Mouse (Mus musculus): ENCODE results near the gene Sox5. TPM values are rescaled to one million over a fixed set of nuclear protein-coding genes. Genes with fewer than 3 reads are reported as not detected.
"Not testable (repeated sequence)": the region's sequence is repeated elsewhere in the genome, so short reads cannot be mapped to it uniquely, and the experiment has no call there.

Sox5 gene
- total and polyA plus RNA-seq, 2 experiments from 2014 or later: 2.1 to 3.2 TPM

- H3K27me3 ChIP-seq (ENCODE audit: control insufficient read depth, insufficient read depth, low read length): no peaks in the 10 kb centered on the region; the same call in 1 of the 2 replicates
- ATAC-seq (ENCODE audit: insufficient read depth, low read depth): no peak
- H3K36me3 ChIP-seq (replicated peaks; ENCODE audit: control insufficient read depth, insufficient read depth, low read length): no peaks in the 10 kb centered on the region
- H3K9me3 ChIP-seq (replicated peaks; ENCODE audit: control insufficient read depth, low read length): no peaks in the 10 kb centered on the region
- no peak overlapping the region for H3K4me3 ChIP-seq (ENCODE audit: low read depth, low read length)
- no peak overlapping the region for H3K4me2 ChIP-seq (ENCODE audit: low read depth, low read length)
- WGBS: 62% methylated on average over 12 of the region's 12 CpGs
- H3K9ac ChIP-seq (replicated peaks; ENCODE audit: low read depth, low read length): no peak overlapping the region
- no peaks in the 10 kb centered on the region for H3K4me1 ChIP-seq (ENCODE audit: control insufficient read depth, insufficient read depth)
- TF ChIP-seq EP300 (IDR thresholded peaks at IDR 0.05; ENCODE audit: low read depth) (no peak), CTCF (IDR thresholded peaks at IDR 0.05; ENCODE audit: low read depth) (no peak)
- H3K27ac ChIP-seq (ENCODE audit: low read depth): no peak overlapping the region
- DNase-seq (ENCODE audit: low spot score): no peak
Measured at GRCm38 (mm10) chr6:144203013-144203412, 578.8 kb downstream of the Sox5 start.

GRCm38 (mm10) chr6:144201402-144202040, 580.3 kb downstream of the Sox5 start:
- Histone ChIP-seq H3K4me1 (ENCODE audit: control insufficient read depth, insufficient read depth) (no peaks in the 10 kb centered on the region), H3K36me3 (replicated peaks; ENCODE audit: control insufficient read depth, insufficient read depth, low read length) (no peaks in the 10 kb centered on the region), H3K9me3 (replicated peaks; ENCODE audit: control insufficient read depth, low read length) (no peaks in the 10 kb centered on the region), H3K4me3 (ENCODE audit: low read depth, low read length) (no peak overlapping the region), H3K9ac (replicated peaks; ENCODE audit: low read depth, low read length) (no peak overlapping the region), H3K27ac (ENCODE audit: low read depth) (no peak overlapping the region), H3K4me2 (ENCODE audit: low read depth, low read length) (no peak overlapping the region), H3K27me3 (ENCODE audit: control insufficient read depth, insufficient read depth, low read length) (no peaks in the 10 kb centered on the region; the same call in 1 of the 2 replicates)
- ATAC-seq (ENCODE audit: insufficient read depth, low read depth) (no peak), DNase-seq (ENCODE audit: low spot score) (no peak)
- WGBS: 83% methylated on average over 5 of the region's 5 CpGs
- TF ChIP-seq CTCF (IDR thresholded peaks at IDR 0.05; ENCODE audit: low read depth): no peak
- no peak for TF ChIP-seq EP300 (IDR thresholded peaks at IDR 0.05; ENCODE audit: low read depth)

- ATAC-seq (ENCODE audit: insufficient read depth, low read depth): no peak
- Histone ChIP-seq H3K4me2 (ENCODE audit: low read depth, low read length) (no peak overlapping the region), H3K4me3 (ENCODE audit: low read depth, low read length) (no peak overlapping the region), H3K27me3 (ENCODE audit: control insufficient read depth, insufficient read depth, low read length) (no peaks in the 10 kb centered on the region), H3K27ac (ENCODE audit: low read depth) (no peak overlapping the region), H3K36me3 (replicated peaks; ENCODE audit: control insufficient read depth, insufficient read depth, low read length) (no peaks in the 10 kb centered on the region), H3K4me1 (ENCODE audit: control insufficient read depth, insufficient read depth) (no peaks in the 10 kb centered on the region), H3K9ac (replicated peaks; ENCODE audit: low read depth, low read length) (no peak overlapping the region), H3K9me3 (replicated peaks; ENCODE audit: control insufficient read depth, low read length) (no peaks in the 10 kb centered on the region)
- TF ChIP-seq CTCF (IDR thresholded peaks at IDR 0.05; ENCODE audit: low read depth) (no peak), EP300 (IDR thresholded peaks at IDR 0.05; ENCODE audit: low read depth) (no peak)
- DNase-seq (ENCODE audit: low spot score): no peak
- WGBS: 82% methylated on average over 16 of the region's 16 CpGs
Measured at GRCm38 (mm10) chr6:144197209-144198119, 584.3 kb downstream of the Sox5 start.

DNA sequence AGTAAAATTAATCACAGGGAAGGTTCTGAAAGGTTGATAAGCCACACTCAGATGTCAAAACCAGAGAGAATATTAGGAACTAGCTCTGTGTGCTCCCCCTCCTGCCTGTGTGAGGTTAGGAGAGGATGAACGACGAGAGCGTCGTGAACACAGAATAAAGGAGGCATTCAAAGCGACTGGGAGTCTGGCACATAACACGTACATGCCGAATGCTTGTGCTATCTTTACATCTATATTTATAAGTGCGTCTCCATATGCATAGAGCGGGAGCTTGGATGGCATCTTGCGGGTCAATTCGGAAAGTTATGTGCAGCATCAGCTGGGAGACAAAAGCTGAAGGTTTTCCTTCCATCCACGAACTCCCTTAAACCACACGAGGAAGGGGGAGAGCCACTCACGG, 585.8 kb downstream of the Sox5 start:
- Histone ChIP-seq H3K9me3 (replicated peaks; ENCODE audit: control insufficient read depth, low read length) (no peaks in the 10 kb centered on the region), H3K4me3 (ENCODE audit: low read depth, low read length) (no peak overlapping the region), H3K9ac (replicated peaks; ENCODE audit: low read depth, low read length) (no peak overlapping the region), H3K36me3 (replicated peaks; ENCODE audit: control insufficient read depth, insufficient read depth, low read length) (no peaks in the 10 kb centered on the region), H3K27ac (ENCODE audit: low read depth) (no peak overlapping the region), H3K4me1 (ENCODE audit: control insufficient read depth, insufficient read depth) (no peaks in the 10 kb centered on the region), H3K27me3 (ENCODE audit: control insufficient read depth, insufficient read depth, low read length) (no peaks in the 10 kb centered on the region), H3K4me2 (ENCODE audit: low read depth, low read length) (no peak overlapping the region)
- DNase-seq (ENCODE audit: low spot score): no peak
- TF ChIP-seq CTCF (IDR thresholded peaks at IDR 0.05; ENCODE audit: low read depth) (no peak), EP300 (IDR thresholded peaks at IDR 0.05; ENCODE audit: low read depth) (no peak)
- no peak for ATAC-seq (ENCODE audit: insufficient read depth, low read depth)
- 79% methylated on average over 14 of the region's 14 CpGs for WGBS

DNA sequence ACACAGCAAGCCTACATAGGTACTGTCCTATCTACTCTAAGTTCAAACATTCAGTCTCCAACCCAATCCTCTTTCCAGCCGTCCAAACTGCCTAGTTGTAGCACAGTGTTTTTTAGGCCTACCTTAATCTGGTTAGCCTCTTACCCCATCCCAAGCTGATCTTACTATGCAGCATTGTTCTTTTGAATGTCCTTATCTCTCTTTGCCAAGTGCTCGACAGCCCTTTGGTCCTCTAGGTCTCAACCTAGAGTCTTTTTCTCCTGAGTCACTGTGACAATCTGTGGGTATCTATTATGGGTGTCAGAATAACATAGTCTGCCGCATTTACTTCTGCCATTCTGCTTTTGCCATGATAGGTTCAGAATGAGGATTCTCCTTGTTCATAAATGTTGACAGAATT, 598.7 kb downstream of the Sox5 start:
- Histone ChIP-seq H3K4me2 (ENCODE audit: low read depth, low read length) (no peak overlapping the region), H3K4me1 (ENCODE audit: control insufficient read depth, insufficient read depth) (no peaks in the 10 kb centered on the region), H3K27me3 (ENCODE audit: control insufficient read depth, insufficient read depth, low read length) (no peaks in the 10 kb centered on the region), H3K4me3 (ENCODE audit: low read depth, low read length) (no peak overlapping the region), H3K36me3 (replicated peaks; ENCODE audit: control insufficient read depth, insufficient read depth, low read length) (no peaks in the 10 kb centered on the region), H3K9me3 (replicated peaks; ENCODE audit: control insufficient read depth, low read length) (no peaks in the 10 kb centered on the region), H3K27ac (ENCODE audit: low read depth) (no peak overlapping the region), H3K9ac (replicated peaks; ENCODE audit: low read depth, low read length) (no peak overlapping the region)
- DNase-seq (ENCODE audit: low spot score) (no peak), ATAC-seq (ENCODE audit: insufficient read depth, low read depth) (no peak)
- no peak for TF ChIP-seq EP300 (IDR thresholded peaks at IDR 0.05; ENCODE audit: low read depth)
- no peak for TF ChIP-seq CTCF (IDR thresholded peaks at IDR 0.05; ENCODE audit: low read depth)
- WGBS: 55% methylated on average over 3 of the region's 3 CpGs

DNA sequence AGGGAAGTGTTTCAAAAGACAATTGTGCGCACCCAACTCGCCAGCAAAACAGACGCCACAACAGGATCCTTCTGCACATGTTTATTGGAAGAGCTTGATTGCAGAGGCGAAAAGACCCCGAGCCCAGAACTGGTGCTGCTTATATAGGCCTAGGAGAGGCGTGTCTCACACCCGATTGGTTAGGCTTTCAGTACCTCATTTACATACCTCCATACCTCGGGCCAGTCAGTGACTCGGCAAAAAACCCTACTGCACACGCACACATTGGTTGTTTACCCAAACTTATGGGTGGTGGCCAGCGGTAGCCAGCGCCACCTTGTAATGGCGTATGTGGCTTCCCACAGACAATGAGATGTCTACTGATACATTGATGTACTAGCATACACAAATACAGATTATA, 599.3 kb downstream of the Sox5 start:
- not testable (repeated sequence) for H3K4me3 ChIP-seq (ENCODE audit: low read depth, low read length); H3K4me2 ChIP-seq (ENCODE audit: low read depth, low read length); DNase-seq (ENCODE audit: low spot score); H3K9ac ChIP-seq (replicated peaks; ENCODE audit: low read depth, low read length); H3K36me3 ChIP-seq (replicated peaks; ENCODE audit: control insufficient read depth, insufficient read depth, low read length); ATAC-seq (ENCODE audit: insufficient read depth, low read depth); H3K4me1 ChIP-seq (ENCODE audit: control insufficient read depth, insufficient read depth); H3K9me3 ChIP-seq (replicated peaks; ENCODE audit: control insufficient read depth, low read length); H3K27ac ChIP-seq (ENCODE audit: low read depth); H3K27me3 ChIP-seq (ENCODE audit: control insufficient read depth, insufficient read depth, low read length)
- WGBS: 95% methylated on average over 13 of the region's 13 CpGs

All from heart, postnatal 0 days (tissue).